Mouse (Mus musculus): ENCODE measurements around the gene Zp1. TPM values are rescaled to one million over a fixed set of nuclear protein-coding genes. Genes with fewer than 3 reads are reported as not detected.

Gene Zp1
- polyA plus RNA-seq, 1 experiment from 2014 or later, result not detected

DNA sequence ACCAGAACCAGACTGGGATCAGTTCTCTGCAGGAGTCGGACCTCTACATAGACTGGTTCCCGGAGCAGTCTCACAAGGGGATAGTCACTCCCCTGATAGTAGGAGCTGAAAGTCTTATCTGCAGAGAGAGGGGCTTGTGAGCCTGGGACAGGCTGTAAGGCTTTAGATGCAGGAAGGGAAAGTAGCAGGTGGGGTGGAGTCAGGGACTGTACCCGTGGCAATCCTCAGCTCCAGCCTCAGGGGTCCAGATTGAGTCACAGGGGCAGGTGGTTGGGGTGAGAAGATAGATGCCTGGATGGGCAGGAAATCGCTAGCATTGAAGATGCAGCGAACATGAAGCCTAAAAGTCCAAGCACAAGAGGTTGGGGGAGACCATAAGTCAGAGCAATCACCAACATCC is 3.9 kb downstream of the Zp1 start:
- 68% methylated on average over 5 of the region's 5 CpGs for WGBS
- no peak for DNase-seq (ENCODE audit: low spot score)
- Histone ChIP-seq H3K27ac (replicated peaks) (no peak overlapping the region), H3K36me3 (replicated peaks) (no peaks in the 10 kb centered on the region), H3K4me3 (no peak overlapping the region), H3K27me3 (replicated peaks; ENCODE audit: low read depth, poor library complexity, severe bottlenecking) (no peaks in the 10 kb centered on the region), H3K4me1 (no peaks in the 10 kb centered on the region), H3K9me3 (no peaks in the 10 kb centered on the region)

DNA sequence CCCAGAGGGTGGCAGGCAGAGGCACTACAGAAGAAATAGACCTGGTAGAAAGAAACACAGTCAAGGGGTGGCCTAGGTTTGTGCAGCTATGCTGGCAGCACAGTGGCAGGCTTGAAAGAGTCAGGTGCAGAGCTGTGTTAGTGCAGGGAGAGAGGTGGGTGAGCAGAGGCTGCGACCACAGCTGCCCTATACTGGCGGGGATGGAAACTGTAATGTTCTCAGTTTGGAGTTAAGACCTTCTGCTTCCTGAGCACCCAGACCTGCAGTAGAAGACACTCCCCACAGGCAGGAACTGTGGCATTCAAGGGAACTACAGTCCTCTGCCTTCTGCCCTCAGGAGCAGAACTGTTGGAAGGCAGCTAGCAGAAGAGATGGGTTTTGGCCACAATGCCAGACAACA is 5.6 kb downstream of the Zp1 start:
- no peaks in the 10 kb centered on the region for H3K4me1 ChIP-seq
- no peak overlapping the region for H3K4me3 ChIP-seq
- H3K27me3 ChIP-seq (replicated peaks; ENCODE audit: low read depth, poor library complexity, severe bottlenecking), result no peaks in the 10 kb centered on the region
- WGBS, result 79% methylated on average over 2 of the region's 2 CpGs
- DNase-seq (ENCODE audit: low spot score), result no peak
- no peaks in the 10 kb centered on the region for H3K36me3 ChIP-seq (replicated peaks)
- H3K27ac ChIP-seq (replicated peaks), result no peak overlapping the region
- no peaks in the 10 kb centered on the region for H3K9me3 ChIP-seq

DNA sequence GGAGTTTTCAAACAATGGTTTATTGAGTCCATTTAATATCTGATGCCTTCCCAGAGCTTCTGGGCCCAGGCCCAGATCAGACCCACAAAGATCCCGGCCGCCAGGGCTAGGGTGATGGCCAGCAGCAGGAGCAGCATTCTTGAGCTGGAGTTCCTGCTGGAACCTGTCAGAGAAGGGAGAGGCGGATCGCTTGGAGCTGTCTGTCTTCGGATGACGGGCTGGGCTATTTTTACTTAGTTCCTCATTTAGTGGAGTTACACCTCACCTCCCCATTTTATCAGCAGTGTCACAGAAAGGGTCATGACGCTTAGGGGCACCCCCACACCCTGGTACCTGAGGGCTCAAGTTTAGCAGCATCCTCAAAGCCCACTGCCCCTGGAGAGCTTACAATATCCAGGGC is 6.1 kb downstream of the Zp1 start:
- Histone ChIP-seq H3K4me1 (no peaks in the 10 kb centered on the region), H3K27ac (replicated peaks) (no peak overlapping the region), H3K9me3 (no peaks in the 10 kb centered on the region), H3K4me3 (no peak overlapping the region), H3K36me3 (replicated peaks) (0 out of 2 replicates have a peak, but pooled peaks cover 2% of the 10 kb centered on the region), H3K27me3 (replicated peaks; ENCODE audit: low read depth, poor library complexity, severe bottlenecking) (no peaks in the 10 kb centered on the region)
- no peak for DNase-seq (ENCODE audit: low spot score)
- 75% methylated on average over 7 of the region's 7 CpGs for WGBS

DNA sequence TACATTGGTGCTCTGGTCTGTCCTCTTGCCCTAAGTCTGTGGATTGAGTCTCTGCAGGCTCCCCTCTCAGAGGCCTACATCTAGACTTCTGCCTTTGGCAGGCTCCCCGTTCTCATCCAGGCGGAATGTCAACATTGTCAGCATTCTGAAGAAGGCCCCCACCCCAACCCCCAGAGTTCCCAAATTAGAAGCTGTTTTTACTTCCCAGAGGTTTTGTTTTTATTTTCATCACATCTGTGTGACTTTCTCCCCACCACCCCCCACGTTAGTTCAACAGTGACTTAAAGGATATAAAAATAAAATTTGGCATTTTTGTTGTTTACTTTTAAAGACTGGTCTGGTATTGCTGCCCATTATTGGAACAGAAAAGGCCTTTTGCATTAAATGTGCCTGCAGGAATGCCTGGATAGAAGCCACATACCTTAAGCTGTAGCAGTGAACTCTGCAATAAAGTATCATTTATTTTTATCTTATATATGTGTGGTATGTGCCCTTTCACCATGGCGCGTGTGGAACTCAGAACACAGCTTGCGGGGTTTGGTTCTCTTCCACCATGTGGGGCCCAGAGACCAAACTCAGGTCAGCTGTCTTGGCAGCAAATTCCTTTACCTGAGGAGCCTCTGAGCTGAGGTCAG is 11.2 kb downstream of the Zp1 start:
- 86% methylated on average over 6 of the region's 6 CpGs for WGBS
- no peaks in the 10 kb centered on the region; the same call in 1 of the 2 replicates for H3K4me1 ChIP-seq
- no peaks in the 10 kb centered on the region for H3K27me3 ChIP-seq (replicated peaks; ENCODE audit: low read depth, poor library complexity, severe bottlenecking)
- no peaks in the 10 kb centered on the region for H3K9me3 ChIP-seq
- no peak overlapping the region for H3K27ac ChIP-seq (replicated peaks)
- no peak overlapping the region for H3K4me3 ChIP-seq
- no peak for DNase-seq (ENCODE audit: low spot score)
- peaks cover 52% of the 10 kb centered on the region for H3K36me3 ChIP-seq (replicated peaks)

DNA sequence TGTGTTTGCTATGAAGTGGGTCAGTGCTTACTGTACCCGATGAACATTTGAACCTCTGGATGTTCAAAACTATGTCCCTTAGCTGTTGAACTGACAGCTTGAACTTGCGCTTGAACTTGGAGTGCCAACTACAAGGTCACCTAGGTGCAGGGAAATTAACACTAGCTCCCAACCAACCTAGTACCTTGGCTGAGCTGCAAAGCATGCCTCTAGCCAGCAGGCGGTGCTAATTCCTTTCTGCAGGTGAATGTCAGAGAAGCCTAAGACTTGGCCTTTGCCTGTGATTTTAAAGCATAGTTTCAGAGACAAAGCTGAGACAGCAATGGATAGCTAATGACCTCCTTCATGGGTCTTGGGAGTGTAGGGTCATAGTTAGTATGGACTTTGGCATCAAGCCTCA is 12.5 kb downstream of the Zp1 start:
- no peaks in the 10 kb centered on the region for H3K27me3 ChIP-seq (replicated peaks; ENCODE audit: low read depth, poor library complexity, severe bottlenecking)
- peaks cover 65% of the 10 kb centered on the region for H3K36me3 ChIP-seq (replicated peaks)
- no peaks in the 10 kb centered on the region; the same call in 1 of the 2 replicates for H3K4me1 ChIP-seq
- whole genome bisulfite sequencing, result 60% methylated on average over 3 of the region's 3 CpGs
- peak; percentile 44 for DNase-seq (ENCODE audit: low spot score)
- H3K9me3 ChIP-seq, result no peaks in the 10 kb centered on the region
- no peak overlapping the region for H3K27ac ChIP-seq (replicated peaks)
- no peak overlapping the region for H3K4me3 ChIP-seq

DNA sequence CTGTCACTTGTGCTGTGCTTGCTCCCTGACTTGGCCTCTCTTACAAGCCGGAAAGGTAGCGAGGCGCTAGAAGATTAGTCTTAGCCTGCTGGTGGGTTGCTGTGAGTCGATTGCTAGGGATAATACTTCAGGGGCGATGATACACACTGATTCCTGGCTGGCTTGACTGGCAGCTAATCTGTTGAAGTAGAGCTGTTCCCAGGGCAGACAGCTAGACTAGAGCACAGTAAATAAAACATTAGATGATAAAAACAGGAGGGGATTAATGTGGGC is 14.8 kb downstream of the Zp1 start:
- WGBS, result 92% methylated on average over 5 of the region's 5 CpGs
- no peaks in the 10 kb centered on the region for H3K9me3 ChIP-seq
- H3K27ac ChIP-seq (replicated peaks), result no peak overlapping the region
- H3K36me3 ChIP-seq (replicated peaks), result peaks cover 87% of the 10 kb centered on the region
- no peak for DNase-seq (ENCODE audit: low spot score)
- H3K4me3 ChIP-seq, result no peak overlapping the region
- no peaks in the 10 kb centered on the region for H3K27me3 ChIP-seq (replicated peaks; ENCODE audit: low read depth, poor library complexity, severe bottlenecking)
- H3K4me1 ChIP-seq, result no peaks in the 10 kb centered on the region; the same call in 1 of the 2 replicates

DNA sequence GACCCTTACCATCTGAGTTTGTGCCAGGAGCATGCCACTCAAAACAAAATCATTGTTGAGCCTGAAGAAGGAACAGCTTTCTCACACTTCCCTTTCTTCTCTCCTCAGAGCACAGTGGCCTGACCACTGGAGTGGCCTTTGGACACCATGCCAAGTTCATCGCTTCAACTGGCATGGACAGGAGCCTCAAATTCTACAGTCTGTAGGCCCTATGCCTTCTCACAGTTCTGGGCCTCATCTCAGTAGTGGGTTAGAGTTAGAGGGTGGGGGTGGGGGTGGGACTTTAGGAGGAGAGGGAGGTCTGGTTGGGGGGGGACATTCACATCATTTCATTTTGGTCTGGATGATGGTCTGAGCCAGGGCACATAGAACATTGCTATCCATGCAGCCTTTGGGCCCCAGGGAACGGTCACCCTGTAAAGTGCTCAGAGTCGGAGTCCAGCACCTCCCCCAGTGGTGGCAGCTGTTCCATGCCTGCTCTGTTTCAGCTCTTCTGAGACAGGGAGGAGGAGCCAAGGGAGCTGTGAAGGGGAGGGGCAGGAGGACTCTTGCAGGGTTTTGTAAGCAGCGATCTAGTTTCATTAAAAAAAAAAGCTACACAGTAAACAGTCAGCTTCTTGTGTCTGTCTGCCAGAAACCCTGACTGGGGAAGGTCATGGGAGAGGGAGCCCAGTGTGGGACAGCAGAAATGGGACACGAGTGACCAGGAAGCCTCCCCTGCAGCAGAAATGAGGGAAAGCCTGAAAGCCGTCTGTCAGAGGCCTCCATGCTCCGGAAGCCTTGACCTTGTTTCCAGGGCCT is 15.3 kb downstream of the Zp1 start:
- Histone ChIP-seq H3K27ac (replicated peaks) (no peak overlapping the region), H3K27me3 (replicated peaks; ENCODE audit: low read depth, poor library complexity, severe bottlenecking) (no peaks in the 10 kb centered on the region), H3K4me3 (no peak overlapping the region), H3K4me1 (no peaks in the 10 kb centered on the region; the same call in 1 of the 2 replicates), H3K9me3 (no peaks in the 10 kb centered on the region), H3K36me3 (replicated peaks) (peaks cover 93% of the 10 kb centered on the region)
- WGBS, result 73% methylated on average over 7 of the region's 7 CpGs
- peak; percentile 29 for DNase-seq (ENCODE audit: low spot score)

DNA sequence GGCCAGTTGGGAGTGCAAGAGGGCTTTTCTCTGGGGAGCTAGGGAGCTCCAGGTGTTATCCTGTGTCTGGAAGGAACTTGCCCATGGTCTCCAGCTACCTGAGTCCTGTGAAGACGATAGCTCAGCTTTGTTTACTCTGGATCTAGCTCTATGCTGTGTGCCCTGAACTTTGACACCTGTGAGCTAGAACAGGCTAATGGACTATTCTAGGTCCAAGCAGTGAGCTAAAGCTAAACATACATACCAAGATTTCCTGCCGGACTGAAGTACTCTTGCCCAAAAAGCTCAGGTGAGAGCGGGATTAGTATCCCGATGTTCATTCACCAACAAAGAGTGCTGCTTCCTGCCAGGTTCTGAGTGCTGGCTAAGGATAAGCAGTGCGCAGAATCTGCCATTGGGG is 15.9 kb downstream of the Zp1 start:
- peaks cover 98% of the 10 kb centered on the region for H3K36me3 ChIP-seq (replicated peaks)

DNA sequence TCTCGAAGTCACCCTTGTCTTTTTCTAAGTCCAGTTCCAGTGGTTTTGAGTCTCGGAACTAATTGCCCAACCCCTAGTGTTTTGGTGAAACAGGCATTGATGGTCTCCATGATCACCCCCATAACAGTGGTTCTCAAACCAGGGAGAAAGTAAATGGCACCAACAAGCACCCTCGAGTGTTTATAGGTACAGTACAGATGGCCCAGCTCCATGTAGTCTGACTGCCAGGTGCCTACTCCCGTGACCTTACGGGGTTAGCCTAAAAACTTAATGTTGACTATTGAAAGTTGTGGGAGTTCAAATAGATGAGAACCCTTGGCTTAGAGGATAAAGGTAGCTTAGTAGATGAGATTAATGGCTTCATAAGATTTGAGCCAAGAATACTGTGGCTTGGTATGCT is 19.4 kb downstream of the Zp1 start:
- Histone ChIP-seq H3K27me3 (replicated peaks; ENCODE audit: low read depth, poor library complexity, severe bottlenecking) (no peaks in the 10 kb centered on the region), H3K4me1 (peaks cover 15% of the 10 kb centered on the region), H3K27ac (replicated peaks) (no peak overlapping the region), H3K36me3 (replicated peaks) (peaks cover 91% of the 10 kb centered on the region), H3K9me3 (no peaks in the 10 kb centered on the region), H3K4me3 (no peak overlapping the region)
- no peak for DNase-seq (ENCODE audit: low spot score)
- 94% methylated on average over 5 of the region's 5 CpGs for WGBS

More for the DNA sequence above, 15.9 kb downstream of the Zp1 start:
- WGBS, result 93% methylated on average over 5 of the region's 5 CpGs
- H3K27ac ChIP-seq (replicated peaks), result no peak overlapping the region
- no peak overlapping the region for H3K4me3 ChIP-seq
- H3K4me1 ChIP-seq, result no peaks in the 10 kb centered on the region; the same call in 1 of the 2 replicates
- no peaks in the 10 kb centered on the region for H3K27me3 ChIP-seq (replicated peaks; ENCODE audit: low read depth, poor library complexity, severe bottlenecking)
- DNase-seq (ENCODE audit: low spot score), result no peak
- H3K9me3 ChIP-seq, result no peaks in the 10 kb centered on the region

DNA sequence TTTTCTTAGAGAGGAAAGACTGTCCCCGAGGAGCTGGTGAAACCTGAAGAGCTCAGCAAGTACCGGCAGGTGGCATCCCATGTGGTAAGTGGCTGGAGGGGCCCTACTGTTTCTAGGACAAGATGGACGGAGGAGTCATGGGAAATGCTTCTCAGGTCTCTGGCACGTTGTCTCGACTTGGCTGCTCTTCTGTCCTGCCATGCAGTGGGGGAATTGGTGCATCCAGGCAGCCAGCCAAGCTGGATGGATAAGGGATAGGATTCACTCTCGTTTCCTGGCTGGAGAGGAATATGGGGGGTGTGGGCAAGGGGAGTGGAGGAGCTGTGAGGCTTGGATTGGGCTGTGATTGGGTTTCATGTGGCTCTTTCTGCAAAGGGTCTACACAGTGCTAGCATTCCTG is 20.1 kb downstream of the Zp1 start:
- Histone ChIP-seq H3K9me3 (no peaks in the 10 kb centered on the region), H3K36me3 (replicated peaks) (peaks cover 84% of the 10 kb centered on the region), H3K4me3 (no peak overlapping the region), H3K4me1 (peaks cover 17% of the 10 kb centered on the region), H3K27ac (replicated peaks) (no peak overlapping the region), H3K27me3 (replicated peaks; ENCODE audit: low read depth, poor library complexity, severe bottlenecking) (no peaks in the 10 kb centered on the region)
- 89% methylated on average over 6 of the region's 6 CpGs for WGBS
- no peak for DNase-seq (ENCODE audit: low spot score)

DNA sequence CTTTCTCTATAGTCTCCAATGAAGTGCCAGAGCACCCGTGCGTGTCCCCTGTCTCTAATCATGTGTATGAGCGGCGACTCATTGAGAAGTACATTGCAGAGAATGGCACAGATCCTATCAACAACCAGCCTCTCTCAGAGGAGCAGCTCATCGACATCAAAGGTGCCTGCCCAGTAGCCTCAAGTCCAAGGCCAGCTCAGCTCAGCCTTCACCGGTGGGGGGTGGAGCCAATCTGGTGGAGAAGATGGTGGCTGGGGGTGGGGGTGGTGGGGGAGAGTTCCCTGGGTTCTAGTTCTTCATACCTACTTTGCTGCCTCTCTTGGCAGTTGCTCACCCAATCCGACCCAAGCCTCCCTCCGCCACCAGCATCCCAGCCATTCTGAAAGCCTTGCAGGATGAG is 22.9 kb downstream of the Zp1 start:
- no peak overlapping the region for H3K27ac ChIP-seq (replicated peaks)
- WGBS, result 92% methylated on average over 8 of the region's 8 CpGs
- no peak for DNase-seq (ENCODE audit: low spot score)
- H3K9me3 ChIP-seq, result no peaks in the 10 kb centered on the region
- peaks cover 21% of the 10 kb centered on the region for H3K4me1 ChIP-seq
- H3K27me3 ChIP-seq (replicated peaks; ENCODE audit: low read depth, poor library complexity, severe bottlenecking), result no peaks in the 10 kb centered on the region
- peak overlapping the region; percentile 96; the same call in 1 of the 2 replicates for H3K4me3 ChIP-seq
- H3K36me3 ChIP-seq (replicated peaks), result peaks cover 55% of the 10 kb centered on the region

DNA sequence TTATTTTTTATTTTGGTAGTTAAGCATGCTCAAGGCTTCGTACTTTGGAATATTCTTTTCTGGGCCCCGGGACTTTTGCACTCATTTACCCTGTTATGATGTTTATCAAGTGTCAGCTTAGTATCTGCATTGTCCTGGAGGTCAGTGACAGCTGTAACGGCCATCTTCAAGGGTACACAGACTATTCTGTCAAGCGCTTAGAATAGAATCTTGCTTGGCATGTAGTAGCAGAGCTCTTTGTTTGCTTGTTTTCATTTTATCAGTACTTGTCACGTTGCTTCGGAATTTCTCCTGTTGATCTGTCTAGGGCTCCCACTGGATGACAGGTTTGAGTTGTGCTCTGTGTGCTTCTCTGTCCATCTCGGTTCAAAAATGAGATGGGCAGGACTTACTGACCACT is 23.6 kb downstream of the Zp1 start:
- Histone ChIP-seq H3K36me3 (replicated peaks) (peaks cover 49% of the 10 kb centered on the region), H3K4me3 (peak overlapping the region; percentile 96; the same call in 1 of the 2 replicates), H3K27me3 (replicated peaks; ENCODE audit: low read depth, poor library complexity, severe bottlenecking) (no peaks in the 10 kb centered on the region), H3K9me3 (no peaks in the 10 kb centered on the region), H3K4me1 (peaks cover 21% of the 10 kb centered on the region), H3K27ac (replicated peaks) (no peak overlapping the region)
- DNase-seq (ENCODE audit: low spot score), result no peak
- WGBS, result 88% methylated on average over 7 of the region's 7 CpGs

DNA sequence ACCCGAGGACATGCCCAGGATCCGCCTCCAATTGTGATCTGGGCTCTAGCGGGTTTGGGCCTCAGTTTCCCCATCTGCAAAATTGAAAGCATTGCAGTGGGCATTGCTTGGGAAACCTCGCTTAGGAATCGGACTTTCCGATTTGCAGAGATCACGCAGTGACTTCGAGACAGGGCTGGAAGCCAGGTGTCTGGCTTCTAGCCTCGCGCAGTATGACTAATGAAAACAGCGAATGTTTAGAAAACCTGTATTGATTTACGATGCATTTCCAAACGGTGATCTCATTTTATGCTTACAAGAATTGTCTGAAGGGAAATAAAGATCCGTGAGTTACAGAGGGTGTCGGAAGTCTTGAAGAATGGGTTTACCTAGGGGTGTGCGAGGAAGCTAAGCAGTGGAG is 24.7 kb downstream of the Zp1 start:
- Histone ChIP-seq H3K9me3 (no peaks in the 10 kb centered on the region), H3K27me3 (replicated peaks; ENCODE audit: low read depth, poor library complexity, severe bottlenecking) (no peaks in the 10 kb centered on the region), H3K4me3 (peak overlapping the region; percentile 96), H3K27ac (replicated peaks) (peak overlapping the region; percentile 94), H3K36me3 (replicated peaks) (peaks cover 38% of the 10 kb centered on the region), H3K4me1 (peaks cover 21% of the 10 kb centered on the region)
- WGBS, result 3% methylated on average over 16 of the region's 16 CpGs
- no peak for DNase-seq (ENCODE audit: low spot score)
